Mouse (Mus musculus): ENCODE results near the gene Babam2. TPM values are rescaled to one million over a fixed set of nuclear protein-coding genes. Genes with fewer than 3 reads are reported as not detected.
A peak's percentile ranks its signal among the peaks of the same experiment; 100 is the strongest.

The Babam2 gene
- total RNA-seq, 2 experiments from 2014 or later, result 31.2 to 32.1 TPM

GRCm38 (mm10) chr5:32058481-32059253 is 361.2 kb downstream of the Babam2 start:
- intact Hi-C loops (cut with DNase I), result no loop called here

GRCm38 (mm10) chr5:32059254-32059796 is 361.8 kb downstream of the Babam2 start:
- intact Hi-C loops (cut with DNase I), result no loop called here
- no peak for DNase-seq (ENCODE audit: low spot score)

More at GRCm38 (mm10) chr5:32058481-32059253, 361.2 kb downstream of the Babam2 start:
- DNase-seq (ENCODE audit: low spot score), result no peak

- intact Hi-C loops (cut with DNase I), result no loop called here
- DNase-seq (ENCODE audit: low spot score), result no peak
Observed at GRCm38 (mm10) chr5:32060485-32060884, 363.0 kb downstream of the Babam2 start.

- intact Hi-C loops (cut with DNase I), result no loop called here
- DNase-seq (ENCODE audit: low spot score), result no peak
Observed at GRCm38 (mm10) chr5:32061854-32062253, 364.4 kb downstream of the Babam2 start.

GRCm38 (mm10) chr5:32064341-32065105 is 367.0 kb downstream of the Babam2 start:
- DNase-seq (ENCODE audit: low spot score), result no peak
- intact Hi-C loops (cut with DNase I), result no loop called here

GRCm38 (mm10) chr5:32066015-32066734 is 368.7 kb downstream of the Babam2 start:
- DNase-seq (ENCODE audit: low spot score), result no peak
- intact Hi-C loops (cut with DNase I), result no loop called here

- intact Hi-C loops (cut with DNase I), result no loop called here
- no peak for DNase-seq (ENCODE audit: low spot score)
Observed at GRCm38 (mm10) chr5:32066839-32067238, 369.4 kb downstream of the Babam2 start.

GRCm38 (mm10) chr5:32068616-32069015 is 371.1 kb downstream of the Babam2 start:
- intact Hi-C loops (cut with DNase I), result no loop called here
- no peak for DNase-seq (ENCODE audit: low spot score)

- intact Hi-C loops (cut with DNase I), result no loop called here
- DNase-seq (ENCODE audit: low spot score), result no peak
Observed at GRCm38 (mm10) chr5:32069096-32069495, 371.6 kb downstream of the Babam2 start.

- intact Hi-C loops (cut with DNase I), result no loop called here
- no peak for DNase-seq (ENCODE audit: low spot score)
Observed at GRCm38 (mm10) chr5:32069566-32070169, 372.2 kb downstream of the Babam2 start.

- DNase-seq (ENCODE audit: low spot score), result no peak
- intact Hi-C loops (cut with DNase I), result no loop called here
Observed at GRCm38 (mm10) chr5:32070781-32071180, 373.3 kb downstream of the Babam2 start.

- no peak for DNase-seq (ENCODE audit: low spot score)
- intact Hi-C loops (cut with DNase I), result no loop called here
Observed at GRCm38 (mm10) chr5:32071314-32071713, 373.8 kb downstream of the Babam2 start.

- no peak for DNase-seq (ENCODE audit: low spot score)
- intact Hi-C loops (cut with DNase I), result no loop called here
Observed at GRCm38 (mm10) chr5:32071824-32072223, 374.3 kb downstream of the Babam2 start.

GRCm38 (mm10) chr5:32072877-32073276 is 375.4 kb downstream of the Babam2 start:
- intact Hi-C loops (cut with DNase I), result no loop called here

GRCm38 (mm10) chr5:32074053-32074452 is 376.6 kb downstream of the Babam2 start:
- no peak for DNase-seq (ENCODE audit: low spot score)
- intact Hi-C loops (cut with DNase I), result no loop called here

More at GRCm38 (mm10) chr5:32072877-32073276, 375.4 kb downstream of the Babam2 start:
- no peak for DNase-seq (ENCODE audit: low spot score)

GRCm38 (mm10) chr5:32077139-32077538 is 379.7 kb downstream of the Babam2 start:
- no peak for DNase-seq (ENCODE audit: low spot score)
- intact Hi-C loops (cut with DNase I), result no loop called here

- no peak for DNase-seq (ENCODE audit: low spot score)
- intact Hi-C loops (cut with DNase I), result no loop called here
Observed at GRCm38 (mm10) chr5:32078986-32079385, 381.5 kb downstream of the Babam2 start.

- no peak for DNase-seq (ENCODE audit: low spot score)
- intact Hi-C loops (cut with DNase I), result no loop called here
Observed at GRCm38 (mm10) chr5:32080490-32081219, 383.2 kb downstream of the Babam2 start.

- DNase-seq (ENCODE audit: low spot score), result peak; percentile 28
- intact Hi-C loops (cut with DNase I), result no loop called here
Observed at GRCm38 (mm10) chr5:32084401-32084804, 386.9 kb downstream of the Babam2 start.
